Mouse (Mus musculus) right cerebral cortex, postnatal 14 days (tissue): ENCODE results near the gene Col25a1.

Experiments used
- DNase-seq: peaks from one replicate; pipeline ENCODE4 v3.0.0; 2022

The Col25a1 gene

GRCm38 (mm10) chr3:130166875-130167274 is 35.6 kb downstream of the Col25a1 start:
- no peak for DNase-seq

GRCm38 (mm10) chr3:130172764-130173163 is 41.5 kb downstream of the Col25a1 start:
- DNase-seq: no peak

- DNase-seq: peak; percentile 73
Measured at GRCm38 (mm10) chr3:130180181-130180940, 49.1 kb downstream of the Col25a1 start.

GRCm38 (mm10) chr3:130180964-130181590 is 49.8 kb downstream of the Col25a1 start:
- DNase-seq: no peak

- DNase-seq: no peak
Measured at GRCm38 (mm10) chr3:130181591-130181980, 50.3 kb downstream of the Col25a1 start.

- no peak for DNase-seq
Measured at GRCm38 (mm10) chr3:130182450-130182849, 51.1 kb downstream of the Col25a1 start.

DNA sequence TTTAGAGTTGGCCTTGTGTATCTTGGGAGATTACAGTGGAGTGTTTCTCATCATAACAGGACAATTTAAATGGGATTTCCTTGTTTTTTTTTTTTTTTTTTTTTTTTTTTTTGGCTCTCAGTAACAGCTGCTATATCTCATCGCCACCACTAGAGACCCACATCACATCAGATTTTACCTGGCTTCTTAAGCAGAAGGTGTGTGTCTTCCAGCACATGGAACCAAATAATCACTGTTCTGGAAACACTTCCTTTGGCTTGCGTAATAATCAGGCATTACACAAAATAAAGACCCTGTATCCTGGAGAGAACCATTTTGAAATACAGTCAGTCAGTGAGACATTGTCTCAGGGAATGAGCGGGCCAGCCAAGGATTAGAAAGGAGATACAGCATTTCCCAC is 53.8 kb downstream of the Col25a1 start:
- DNase-seq: no peak

GRCm38 (mm10) chr3:130187588-130187987 is 56.3 kb downstream of the Col25a1 start:
- DNase-seq: no peak

DNA sequence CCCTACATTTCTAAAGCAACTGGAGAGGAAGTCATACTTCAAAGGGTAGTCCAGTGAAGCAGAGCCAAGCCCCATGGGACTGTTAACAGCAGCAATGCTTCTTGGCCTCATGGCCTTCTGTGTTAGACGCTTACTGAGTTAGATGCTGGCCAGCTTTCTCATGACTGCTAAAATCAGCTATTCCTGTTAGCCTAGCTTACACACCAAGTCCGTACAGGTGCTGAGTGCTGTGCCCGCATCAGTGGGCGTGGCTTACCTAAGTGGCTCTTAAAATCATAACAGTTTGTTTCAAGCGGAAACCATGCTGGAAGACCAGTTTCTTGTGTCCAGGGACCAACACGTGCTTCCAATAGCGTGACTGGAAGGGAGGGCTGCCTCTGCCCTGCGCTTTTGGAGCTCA is 62.1 kb downstream of the Col25a1 start:
- no peak for DNase-seq

DNA sequence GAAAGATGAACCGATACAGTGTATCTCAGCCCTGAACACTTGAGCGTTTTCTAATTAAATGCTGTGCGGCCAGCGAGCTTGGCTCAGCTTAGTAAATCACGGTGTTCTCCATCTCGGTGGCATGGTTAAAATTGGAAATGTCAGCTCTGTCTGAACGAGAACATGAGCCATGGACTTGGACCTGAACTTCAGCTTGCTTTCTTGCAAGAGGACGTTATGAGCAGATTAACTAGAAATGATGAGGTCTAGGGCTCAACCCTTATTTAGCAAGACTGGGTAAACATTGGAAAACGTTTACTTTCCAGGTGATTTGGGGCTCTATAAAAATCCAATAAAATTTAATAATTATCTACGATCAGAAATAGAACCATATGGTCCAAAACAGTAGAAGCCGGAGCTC is 83.3 kb downstream of the Col25a1 start:
- DNase-seq: no peak

DNA sequence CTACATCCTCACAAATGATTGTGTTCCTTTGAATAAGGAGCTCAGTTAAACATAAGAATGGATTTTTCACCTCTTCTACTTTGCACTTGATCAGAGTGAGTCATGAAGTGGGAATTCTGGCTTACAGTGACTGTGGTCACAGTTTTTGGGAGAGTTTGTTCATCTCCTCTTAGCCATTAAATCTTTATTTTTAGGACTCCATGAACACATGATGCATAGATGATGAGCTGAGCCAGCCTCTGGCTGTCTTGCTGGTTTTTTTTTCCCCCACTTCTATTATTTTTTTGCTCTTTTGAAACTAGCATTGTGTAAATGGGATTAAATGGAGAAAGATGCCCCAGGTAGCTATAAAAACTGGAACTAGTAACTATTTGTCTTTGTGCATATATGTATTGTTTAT is 84.8 kb downstream of the Col25a1 start:
- DNase-seq: no peak

DNA sequence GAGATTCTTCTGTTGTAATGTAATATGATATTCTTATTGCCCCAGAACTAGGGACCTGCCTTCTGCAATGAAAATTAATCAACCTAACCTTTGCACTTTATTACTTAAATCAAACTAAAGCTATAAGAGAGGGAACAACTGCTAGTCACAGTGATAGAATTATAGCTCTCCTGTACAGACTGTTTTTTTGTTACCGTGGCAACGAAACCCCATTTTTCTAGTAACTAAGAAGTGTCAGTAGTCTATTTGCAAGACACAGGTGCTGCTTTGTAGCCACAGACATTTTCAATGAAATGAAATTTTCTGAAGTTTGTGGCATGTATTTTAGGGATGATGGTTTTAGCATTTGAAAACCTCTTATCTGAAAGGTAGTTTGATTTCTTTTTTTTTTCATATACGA is 85.3 kb downstream of the Col25a1 start:
- no peak for DNase-seq

DNA sequence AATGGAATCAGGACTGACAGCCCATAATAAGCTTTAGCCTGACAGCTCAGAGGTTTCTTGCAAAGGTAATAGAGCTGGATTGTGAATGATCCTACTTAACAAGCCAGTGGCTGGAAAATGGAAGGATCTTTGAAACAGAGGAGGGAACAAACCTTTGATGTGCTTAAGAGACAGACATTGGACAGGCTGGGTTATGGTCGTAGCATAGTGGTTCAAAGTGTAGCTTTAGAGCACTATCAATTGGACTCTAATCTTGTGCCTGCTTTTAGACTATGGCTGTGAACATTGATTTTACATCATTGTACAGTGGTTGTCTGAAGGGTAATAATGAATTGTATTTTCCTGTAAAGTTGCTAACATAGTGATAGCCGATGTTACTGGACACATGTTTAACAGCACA is 86.4 kb downstream of the Col25a1 start:
- no peak for DNase-seq

- DNase-seq: no peak
Measured at GRCm38 (mm10) chr3:130218232-130218728, 87.0 kb downstream of the Col25a1 start.

DNA sequence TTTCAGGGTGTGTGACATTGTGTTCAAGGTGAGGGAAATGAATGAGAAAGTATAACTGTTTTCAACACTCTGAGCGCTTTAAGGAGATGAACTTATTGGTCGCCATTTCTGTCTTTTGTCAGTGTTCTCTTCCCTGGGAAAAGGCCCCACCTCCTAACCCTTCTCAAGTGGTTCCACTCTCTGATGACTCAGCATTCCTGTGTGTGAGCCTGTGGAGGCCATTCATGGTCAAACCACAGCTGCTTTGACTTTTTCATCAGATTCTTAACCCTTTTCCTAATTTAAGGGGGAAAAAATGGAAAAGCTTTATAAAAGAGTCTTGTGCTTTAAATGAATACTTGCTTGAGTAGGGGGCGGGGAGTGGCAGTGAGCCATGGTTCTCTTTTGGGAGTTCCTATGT is 89.5 kb downstream of the Col25a1 start:
- no peak for DNase-seq

GRCm38 (mm10) chr3:130228186-130228585 is 96.9 kb downstream of the Col25a1 start:
- no peak for DNase-seq

DNA sequence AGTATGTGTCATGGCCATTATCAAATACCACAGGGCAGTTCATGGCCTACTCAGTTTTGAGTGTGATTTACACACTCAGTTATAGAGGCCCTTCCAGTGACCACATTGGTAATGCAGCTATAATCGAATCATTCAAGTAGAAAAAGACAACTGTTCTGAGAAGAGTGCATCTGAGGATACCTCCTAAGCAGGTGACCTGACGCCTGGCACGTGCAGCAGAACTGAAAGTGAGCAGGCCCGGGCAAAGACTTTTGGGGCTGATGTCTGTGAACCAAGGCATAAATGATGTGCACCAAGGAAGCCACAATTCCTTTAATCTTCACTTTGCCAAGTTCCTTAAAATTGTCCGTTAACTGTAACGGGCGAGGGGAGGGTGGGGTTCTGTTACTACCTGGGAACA is 101.6 kb downstream of the Col25a1 start:
- DNase-seq: no peak

DNA sequence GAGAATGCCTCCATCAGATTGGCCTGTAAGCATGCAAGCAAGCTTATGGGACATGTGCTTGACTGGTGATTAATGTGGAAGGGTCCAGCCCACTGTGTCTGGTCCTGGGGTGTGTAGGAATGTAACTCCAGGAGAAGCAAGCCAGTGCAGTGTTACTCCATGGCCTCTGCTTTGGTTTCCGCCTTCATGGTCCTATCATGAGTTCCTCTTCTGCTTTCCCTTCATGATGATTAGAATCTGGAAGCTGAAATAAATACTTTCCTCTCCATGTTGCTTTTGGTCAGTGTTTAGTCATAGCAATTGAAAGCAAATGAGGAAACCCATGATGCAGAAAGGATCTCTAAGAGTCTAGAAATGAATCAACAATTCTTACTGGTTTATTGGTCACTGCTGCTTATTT is 103.9 kb downstream of the Col25a1 start:
- DNase-seq: no peak

DNA sequence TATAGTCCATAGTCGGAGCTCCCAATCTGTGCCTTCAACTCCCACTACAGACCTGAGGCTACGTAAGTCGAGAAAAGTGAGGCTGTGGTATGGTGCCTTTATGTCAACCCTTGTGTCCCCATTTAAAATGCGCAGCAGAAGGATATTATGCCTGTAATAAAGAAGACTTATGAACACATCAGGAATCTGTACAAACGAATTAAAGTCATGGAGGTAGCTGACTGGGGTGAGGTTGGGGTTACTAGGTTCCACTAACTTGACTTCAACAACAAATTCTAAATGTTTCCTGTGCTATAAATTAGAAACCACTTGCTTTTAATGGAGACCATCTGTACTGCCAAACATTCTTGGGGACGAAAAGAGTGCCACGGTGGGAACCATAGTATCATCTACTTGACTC is 104.8 kb downstream of the Col25a1 start:
- no peak for DNase-seq

- no peak for DNase-seq
Measured at GRCm38 (mm10) chr3:130237852-130238251, 106.6 kb downstream of the Col25a1 start.

DNA sequence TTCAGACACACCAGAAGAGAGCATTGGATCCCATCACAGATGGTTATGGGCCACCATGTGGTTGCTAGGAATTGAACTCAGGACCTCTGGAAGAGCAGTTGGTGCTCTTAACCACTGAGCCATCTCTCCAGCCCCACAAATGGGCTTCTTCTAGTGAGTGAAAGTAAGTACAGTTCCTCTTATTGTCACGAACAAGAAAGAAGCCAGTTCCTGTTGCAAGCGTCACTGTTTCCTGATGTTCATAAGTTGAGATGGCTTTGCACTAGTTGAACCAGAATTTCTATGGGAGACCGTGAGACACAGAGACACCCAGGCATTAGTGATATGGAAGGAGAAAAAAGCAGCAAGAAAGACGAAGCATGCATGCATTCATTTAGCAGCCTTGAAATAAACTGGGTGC is 110.6 kb downstream of the Col25a1 start:
- DNase-seq: no peak

GRCm38 (mm10) chr3:130242647-130243296 is 111.5 kb downstream of the Col25a1 start:
- no peak for DNase-seq

GRCm38 (mm10) chr3:130252355-130252754 is 121.1 kb downstream of the Col25a1 start:
- no peak for DNase-seq

- no peak for DNase-seq
Measured at GRCm38 (mm10) chr3:130256059-130256458, 124.8 kb downstream of the Col25a1 start.
